Mouse (Mus musculus) small intestine, adult 2 months (tissue): ENCODE data around the gene B4galt2.

ENCODE experiments used
- CTCF ChIP-seq: fragments of 200-500 bp; IDR thresholded peaks from 2 replicates; pipeline ENCODE4 v1.5.1; 2012; ENCODE audit warnings: low read depth, mild to moderate bottlenecking, control low read depth, inconsistent platforms, low read length, moderate library complexity, mixed read lengths; ENCODE audit not compliant: insufficient replicate concordance, insufficient read length; ENCODE audit errors: extremely low read depth
- POLR2A ChIP-seq: fragments of 200-500 bp; IDR thresholded peaks from 2 replicates; pipeline ENCODE4 v1.6.1; 2012; ENCODE audit warnings: low read depth, mild to moderate bottlenecking, control low read depth, inconsistent platforms, low read length, moderate library complexity

- TF ChIP-seq CTCF (no peak), POLR2A (no peak)
Measured at GRCm38 (mm10) chr4:117890031-117890430, 6.7 kb upstream of the B4galt2 start.
